Mouse (Mus musculus): Measurements from ENCODE around the gene Ciart.
"Not testable (repeated sequence)": the region's sequence is repeated elsewhere in the genome, so short reads cannot be mapped to it uniquely, and the experiment has no call there.

Ciart gene

GRCm38 (mm10) chr3:95881979-95882815, at the start of gene Ciart:
Gene Ciart (minus strand): TSS chr3:95882251.
- peak; percentile 100 for DNase-seq (ENCODE audit: low read depth, low spot score)

DNA sequence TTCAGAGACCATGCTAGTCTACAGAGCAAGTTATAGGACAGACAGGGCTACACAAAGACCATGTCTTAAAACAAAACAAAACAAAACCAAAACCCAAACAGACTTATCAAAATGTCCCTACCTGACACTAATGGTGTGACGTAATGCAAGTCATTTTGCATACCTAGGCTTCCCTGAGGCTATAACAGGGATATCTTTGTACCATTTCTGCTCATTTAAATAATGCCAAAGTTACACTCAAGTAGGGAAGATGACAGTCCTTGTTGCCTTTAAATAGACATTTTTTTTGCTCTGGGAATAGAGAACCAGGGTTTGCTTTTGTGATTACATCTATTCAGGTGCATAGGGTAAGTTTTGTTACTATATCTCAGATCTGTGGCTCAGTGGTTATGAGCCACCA, 49.4 kb upstream of the Ciart start:
- DNase-seq (ENCODE audit: low read depth, low spot score), result no peak

GRCm38 (mm10) chr3:95930471-95930789, 48.4 kb upstream of the Ciart start:
- DNase-seq (ENCODE audit: low read depth, low spot score), result no peak

- peak; percentile 36 for DNase-seq (ENCODE audit: low read depth, low spot score)
Measured at GRCm38 (mm10) chr3:95929581-95930470, 47.8 kb upstream of the Ciart start.

GRCm38 (mm10) chr3:95928658-95929503, 46.8 kb upstream of the Ciart start, which contains the start of gene Anp32e:
Gene Anp32e (plus strand): TSS chr3:95929246.
- DNase-seq (ENCODE audit: low read depth, low spot score), result peak; percentile 100

DNA sequence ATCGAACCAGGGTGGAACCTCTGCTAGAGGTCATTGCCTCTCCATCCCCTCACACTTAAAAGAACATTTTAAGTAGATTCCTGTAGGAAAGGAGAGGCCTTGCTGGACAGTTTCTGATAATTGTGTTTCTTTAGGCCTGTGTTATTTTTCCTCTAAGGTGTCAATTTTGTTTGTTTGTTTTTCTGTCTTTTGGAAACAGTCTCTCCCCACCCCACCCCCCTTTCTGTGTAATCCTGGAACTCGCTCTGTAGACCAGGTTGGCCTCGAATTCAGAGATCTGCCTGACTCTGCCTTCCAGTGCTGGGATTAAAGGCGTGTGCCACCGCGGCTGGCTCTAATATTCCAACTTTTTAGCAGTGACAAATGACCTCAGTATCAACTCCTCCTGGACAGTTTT, 46.2 kb upstream of the Ciart start:
- no peak for DNase-seq (ENCODE audit: low read depth, low spot score)

DNA sequence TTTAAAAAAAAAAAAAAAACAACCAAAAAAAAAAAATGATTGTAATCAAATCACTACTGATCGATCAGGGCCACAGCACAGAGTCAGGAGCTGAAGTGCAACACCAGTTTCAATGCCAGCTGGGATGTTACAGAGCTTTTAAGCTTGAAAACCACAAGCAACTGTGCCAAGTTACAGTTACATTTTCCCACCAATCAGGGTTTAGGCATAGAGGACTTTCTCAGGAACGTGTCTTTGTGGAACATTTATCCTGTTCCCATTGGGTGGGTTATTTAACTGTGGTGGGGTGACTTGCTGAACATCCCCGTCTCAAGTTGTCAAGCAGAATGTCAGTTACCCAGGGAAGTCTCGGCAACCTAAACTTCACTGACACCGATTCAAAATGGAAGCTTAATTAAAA, 43.0 kb upstream of the Ciart start:
- no peak for DNase-seq (ENCODE audit: low read depth, low spot score)

DNA sequence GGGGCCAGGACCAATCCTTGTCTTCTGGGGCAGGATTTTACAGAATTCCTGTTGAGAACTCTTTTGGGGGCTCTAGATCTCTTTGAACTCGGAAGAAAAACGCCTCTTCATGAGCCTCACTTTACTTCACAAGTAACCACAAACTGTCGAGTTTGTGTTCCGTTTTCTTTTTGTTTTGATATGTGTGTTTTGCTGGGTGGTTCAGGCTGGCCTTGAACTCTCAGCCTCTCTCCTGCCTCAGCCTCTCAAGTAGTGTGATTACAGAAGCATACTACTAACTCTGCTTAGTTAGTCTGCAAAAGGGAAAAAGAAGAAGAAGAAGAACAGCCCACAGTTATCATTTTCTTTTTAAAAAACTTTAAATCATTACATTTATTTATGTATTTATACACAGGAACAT, 42.1 kb upstream of the Ciart start:
- DNase-seq (ENCODE audit: low read depth, low spot score), result no peak

- DNase-seq (ENCODE audit: low read depth, low spot score), result not testable (repeated sequence)
Measured at GRCm38 (mm10) chr3:95923429-95923828, 41.4 kb upstream of the Ciart start.

DNA sequence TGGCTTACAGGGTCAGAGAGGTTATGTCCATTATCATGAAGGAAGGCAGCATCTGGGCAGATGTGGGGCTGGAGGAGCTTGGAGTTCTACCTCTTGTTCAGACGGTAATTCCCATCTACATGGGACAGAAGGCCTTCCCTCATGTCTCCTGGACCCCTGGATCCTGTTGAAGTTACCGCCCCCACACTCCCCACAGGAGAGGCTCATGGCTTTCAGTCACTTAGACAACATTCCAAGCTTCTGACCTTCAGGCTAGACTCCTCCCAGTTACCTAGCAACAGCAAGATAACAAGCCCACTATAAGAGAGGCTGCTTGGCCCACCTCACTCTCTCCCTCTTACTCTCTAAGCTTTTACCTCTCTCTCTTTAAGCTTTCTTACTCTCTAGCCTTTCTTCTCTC, 38.5 kb upstream of the Ciart start:
- DNase-seq (ENCODE audit: low read depth, low spot score), result not testable (repeated sequence)

- DNase-seq (ENCODE audit: low read depth, low spot score), result no peak
Measured at GRCm38 (mm10) chr3:95916760-95917159, 34.7 kb upstream of the Ciart start.

- no peak for DNase-seq (ENCODE audit: low read depth, low spot score)
Measured at GRCm38 (mm10) chr3:95914706-95915105, 32.7 kb upstream of the Ciart start.

- DNase-seq (ENCODE audit: low read depth, low spot score), result no peak
Measured at GRCm38 (mm10) chr3:95907613-95908012, 25.6 kb upstream of the Ciart start.

- DNase-seq (ENCODE audit: low read depth, low spot score), result peak; percentile 57
Measured at GRCm38 (mm10) chr3:95906860-95907259, 24.8 kb upstream of the Ciart start.

DNA sequence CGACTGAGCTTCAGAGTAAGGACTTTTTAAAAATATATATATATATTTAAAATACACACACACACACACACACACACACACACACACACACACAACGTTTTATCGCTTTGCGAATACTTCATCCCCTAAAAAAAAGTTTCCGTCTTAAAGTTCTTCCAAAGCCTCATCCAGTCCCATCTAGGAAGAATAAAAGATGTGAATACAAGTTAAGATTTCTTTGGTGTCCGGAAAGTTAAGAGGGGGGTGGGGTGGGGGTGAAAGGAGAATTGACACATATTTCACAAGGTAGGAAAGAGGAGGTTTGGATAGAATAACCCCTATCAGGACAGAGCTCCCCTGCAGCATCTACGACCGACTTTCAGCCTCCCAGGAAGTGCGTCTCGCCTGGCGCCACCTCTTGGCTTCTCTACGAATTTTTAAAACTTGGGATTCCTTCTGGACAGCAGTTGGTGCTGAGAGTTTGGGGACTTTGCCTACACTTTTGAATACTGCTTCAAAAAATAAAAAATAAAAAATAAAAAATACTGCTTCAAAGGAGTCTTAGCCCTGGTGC, 24.0 kb upstream of the Ciart start:
- DNase-seq (ENCODE audit: low read depth, low spot score), result peak; percentile 74

DNA sequence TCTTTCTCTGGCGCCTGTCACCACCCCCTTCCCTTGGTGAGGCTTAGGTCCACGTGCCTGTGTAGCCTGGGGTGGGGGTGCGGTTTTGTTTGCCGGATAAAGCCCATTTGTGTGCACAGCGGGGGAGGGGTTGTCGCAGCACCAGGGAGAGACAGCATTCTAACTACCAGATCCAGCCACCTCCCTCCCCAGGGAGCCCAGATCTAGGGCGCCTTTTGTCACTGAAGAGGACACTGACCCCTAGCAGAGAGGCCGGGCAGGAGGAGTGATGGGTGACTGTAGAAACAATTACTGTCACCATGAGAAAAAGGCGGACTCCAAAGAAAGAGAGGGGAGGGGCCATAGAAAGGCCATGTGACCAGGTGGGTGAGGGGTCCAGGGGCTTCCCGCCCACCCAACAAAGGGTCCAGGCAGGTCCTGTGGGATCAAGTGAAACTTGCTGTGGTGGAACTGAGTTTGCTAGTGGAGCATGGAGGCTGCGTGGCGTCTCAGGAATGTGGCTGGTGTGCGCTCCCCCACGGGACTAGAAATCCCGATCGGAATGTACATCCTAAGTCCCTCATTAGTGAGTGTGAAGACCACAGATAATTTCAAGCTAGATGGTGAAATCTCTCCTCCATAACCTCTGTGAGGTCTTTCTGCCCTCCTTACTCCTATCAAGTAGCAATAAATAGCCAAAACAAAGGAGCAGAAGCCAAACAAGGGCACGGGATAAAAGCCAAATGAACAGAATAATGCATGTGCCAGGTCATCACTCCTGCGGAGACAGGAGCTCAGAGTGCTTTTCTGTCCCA, 23.3 kb upstream of the Ciart start:
- DNase-seq (ENCODE audit: low read depth, low spot score), result peak; percentile 94

- DNase-seq (ENCODE audit: low read depth, low spot score), result peak; percentile 32
Measured at GRCm38 (mm10) chr3:95904568-95904967, 22.5 kb upstream of the Ciart start, which contains the start of gene Car14. Gene Car14 (minus strand): TSS chr3:95904691.

DNA sequence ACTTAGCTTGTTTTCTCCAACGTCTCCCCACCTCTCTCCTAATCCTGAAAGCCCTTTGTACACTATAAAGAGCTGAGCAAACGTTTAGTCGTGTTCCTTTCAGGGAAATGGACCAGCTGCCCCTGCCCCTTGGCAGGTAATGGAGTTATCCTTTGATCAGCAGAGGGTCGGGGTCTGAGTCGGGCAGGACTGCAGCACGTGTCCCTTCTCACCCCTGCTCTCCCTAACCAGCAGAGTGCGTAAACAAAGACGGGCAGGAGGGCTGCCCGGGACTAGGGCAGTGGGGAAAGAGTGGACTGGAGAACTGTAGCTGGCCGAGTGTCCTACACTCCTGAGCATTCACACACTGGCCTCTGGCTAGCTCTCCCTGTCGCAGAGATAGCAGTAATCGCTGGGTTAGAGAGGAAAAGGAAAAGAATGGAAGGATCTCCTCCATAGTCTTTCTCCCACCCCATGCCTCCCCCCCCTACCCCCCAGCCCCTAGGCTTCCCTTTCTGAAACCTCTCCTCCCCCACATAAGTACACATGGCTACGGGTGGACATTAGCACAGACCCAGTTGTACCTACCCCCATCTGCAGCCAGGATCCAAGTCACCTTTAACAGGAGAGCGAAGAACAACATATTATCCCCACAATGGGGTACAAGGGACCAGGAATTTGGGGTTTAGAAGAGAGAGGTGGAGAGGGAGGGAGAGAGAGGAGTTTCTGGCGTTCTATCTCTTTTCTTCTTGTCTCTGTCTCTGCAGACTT, 21.9 kb upstream of the Ciart start:
- DNase-seq (ENCODE audit: low read depth, low spot score), result no peak

DNA sequence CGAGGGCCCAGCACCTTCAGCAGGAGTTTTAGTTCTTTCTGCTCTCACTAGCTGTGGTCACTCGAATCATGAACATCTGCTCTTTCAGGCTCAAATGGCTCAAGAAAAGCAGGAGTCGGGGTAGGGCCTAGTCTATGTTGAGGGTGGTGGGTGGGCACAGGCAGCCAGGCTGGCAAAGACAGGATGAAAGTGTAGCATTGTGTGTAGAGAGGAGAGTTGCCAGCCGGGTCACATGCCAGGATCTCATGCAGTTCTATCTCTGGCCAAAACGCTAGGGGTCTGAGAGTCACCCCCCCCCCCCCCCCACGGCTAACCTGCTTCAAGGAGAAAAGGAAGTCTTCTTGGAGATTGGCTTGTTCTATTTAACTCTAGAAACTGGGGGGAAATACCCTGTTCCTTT, 20.6 kb upstream of the Ciart start:
- DNase-seq (ENCODE audit: low read depth, low spot score), result peak; percentile 69

DNA sequence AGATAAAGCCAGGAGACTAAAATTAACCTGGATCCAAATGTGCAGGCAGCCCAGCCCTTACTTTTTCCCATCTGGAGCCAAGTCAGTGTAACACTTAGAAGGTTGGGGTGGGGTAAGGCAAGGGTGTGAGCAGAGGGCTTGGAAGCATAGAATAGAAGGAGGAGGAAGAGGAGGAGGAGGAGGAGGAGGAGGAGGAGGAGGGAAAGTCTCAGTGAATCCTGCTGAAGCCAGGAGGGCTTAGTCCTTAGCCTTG, 20.2 kb upstream of the Ciart start:
- DNase-seq (ENCODE audit: low read depth, low spot score), result no peak

Data from brain, adult 2 months (tissue).